ENCODE assay signal across 8 mouse cellular contexts in the genomic region with DNA sequence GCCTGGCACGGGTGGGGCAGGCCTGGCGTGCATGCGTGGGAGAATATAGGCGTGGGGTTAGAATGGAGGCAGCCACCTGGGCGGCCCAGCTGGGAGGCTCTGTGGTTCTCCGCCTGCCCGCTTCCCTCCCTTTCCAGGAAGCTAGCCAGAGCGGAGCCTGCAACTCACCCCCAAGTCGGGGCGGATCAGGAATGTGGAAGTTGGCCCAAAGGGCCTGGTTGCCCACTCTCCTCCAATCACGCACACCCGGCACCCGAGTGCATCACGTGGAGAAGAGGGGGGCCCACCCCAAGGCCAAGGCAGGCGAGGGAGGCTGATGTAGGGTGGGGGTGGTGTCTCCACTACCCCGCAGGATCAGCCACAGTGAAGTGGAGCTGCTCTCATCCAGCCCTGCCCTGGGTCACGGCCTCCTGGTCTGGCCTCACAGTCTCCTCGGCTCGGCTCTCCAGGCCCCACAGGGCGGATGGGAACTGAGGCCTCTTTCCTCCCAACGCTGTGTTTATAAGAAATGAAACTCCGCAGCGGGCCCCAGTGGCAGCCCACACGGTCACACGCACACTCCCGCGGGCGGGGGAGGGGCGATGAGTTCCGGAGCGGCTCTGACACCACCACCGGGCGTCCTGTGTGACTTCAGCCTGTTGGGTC. TPM values are rescaled to one million over a fixed set of nuclear protein-coding genes. Genes with fewer than 3 reads are reported as not detected.
DNase-seq lines count a peak whose midpoint lies in the region; ATAC-seq lines count a peak whose summit lies in the region.

No protein-coding gene starts in this region.

- peak overlapping the region; percentile 31 for H3K4me3 ChIP-seq in hindbrain, embryonic 12.5 days

- peak overlapping the region; percentile 49; the same call in 1 of the 2 replicates for H3K27ac ChIP-seq in hindbrain, embryonic 12.5 days

- ATAC-seq in hindbrain, embryonic 12.5 days (ENCODE audit: low FRiP score): peak; percentile 64

- WGBS in hindbrain, embryonic 12.5 days: 3% methylated on average over 31 of the region's 33 CpGs

- H3K27me3 ChIP-seq in hindbrain, embryonic 12.5 days: peaks cover 63% of the 10 kb centered on the region

- H3K9me3 ChIP-seq in hindbrain, embryonic 12.5 days (replicated peaks): no peaks in the 10 kb centered on the region

- peak overlapping the region; percentile 48 for H3K9ac ChIP-seq in hindbrain, embryonic 12.5 days

- H3K4me1 ChIP-seq in hindbrain, embryonic 12.5 days: peaks cover 29% of the 10 kb centered on the region

- no peaks in the 10 kb centered on the region for H3K36me3 ChIP-seq in hindbrain, embryonic 12.5 days

- peak; percentile 96 for DNase-seq in MN1 (ENCODE audit: low spot score)
- DNase-seq in cerebellum, postnatal 10 days: peak; percentile 82
- DNase-seq in frontal cortex, postnatal 10 days (ENCODE audit: low spot score in 2 of 2): peak; percentile 73 to 81
- DNase-seq in layer of hippocampus, postnatal 14 days (ENCODE audit: low spot score in 2 of 2): peak; percentile 75 to 77
- peak; percentile 97 for DNase-seq in lung, postnatal 10 days
- peak; percentile 83 for DNase-seq in ovary, postnatal 14 days (ENCODE audit: low spot score)
- DNase-seq in thymus, postnatal 14 days: peak; percentile 95

- H3K4me2 ChIP-seq in hindbrain, embryonic 12.5 days (replicated peaks): peak overlapping the region; percentile 62

RNA-seq across cellular contexts. Expression of a gene that starts 6.2 kb away (rescaled TPM):
- 4.1 and 4.5 TPM in 2 replicates for polyA plus RNA-seq in hindbrain, embryonic 12.5 days (2016; fragmentation: Nextera tagmentation; extraction: Ambion mirVana)
- total RNA-seq in layer of hippocampus, postnatal 14 days (2021): 1 to 10 TPM; 4.9 to 7.7 TPM

RNA-seq across cellular contexts. Expression of a gene that starts 9.4 kb away (rescaled TPM):
- polyA plus RNA-seq in hindbrain, embryonic 12.5 days (2016; fragmentation: Nextera tagmentation; extraction: Ambion mirVana): not detected in 2 replicates
- under 1 TPM in 1 of 2 experiments, not detected in 1; 0.62 TPM for total RNA-seq in layer of hippocampus, postnatal 14 days (2021)

RNA-seq across cellular contexts. Expression of a gene that starts 43.0 kb away (rescaled TPM):
- polyA plus RNA-seq in hindbrain, embryonic 12.5 days (2016; fragmentation: Nextera tagmentation; extraction: Ambion mirVana): not detected in 2 replicates
- total RNA-seq in layer of hippocampus, postnatal 14 days (2021): not detected

RNA-seq across cellular contexts. Expression of a gene that starts 56.5 kb away (rescaled TPM):
- polyA plus RNA-seq in hindbrain, embryonic 12.5 days (2016; fragmentation: Nextera tagmentation; extraction: Ambion mirVana): 18.5 and 21.4 TPM in 2 replicates
- total RNA-seq in layer of hippocampus, postnatal 14 days (2021): 10 to 100 TPM in 1 of 2 experiments, 1 to 10 TPM in 1; 9.0 to 10.5 TPM

Comparison
In these comparisons a context has a peak if more than half of its experiments do, and no peak if none do; other contexts are left out.
1. Peak in every context shown above with its lines: DNase-seq, ATAC-seq, H3K4me3 ChIP-seq and H3K27ac ChIP-seq.